Mouse (Mus musculus) lung, postnatal 36 days (tissue): ENCODE measurements around the gene Mylk2.
A peak's percentile ranks its signal among the peaks of the same experiment; 100 is the strongest.

Source experiments
- DNase-seq: peaks from one replicate; pipeline ENCODE4 v3.0.0; 2022; ENCODE audit warnings: mixed read lengths

The Mylk2 gene

DNA sequence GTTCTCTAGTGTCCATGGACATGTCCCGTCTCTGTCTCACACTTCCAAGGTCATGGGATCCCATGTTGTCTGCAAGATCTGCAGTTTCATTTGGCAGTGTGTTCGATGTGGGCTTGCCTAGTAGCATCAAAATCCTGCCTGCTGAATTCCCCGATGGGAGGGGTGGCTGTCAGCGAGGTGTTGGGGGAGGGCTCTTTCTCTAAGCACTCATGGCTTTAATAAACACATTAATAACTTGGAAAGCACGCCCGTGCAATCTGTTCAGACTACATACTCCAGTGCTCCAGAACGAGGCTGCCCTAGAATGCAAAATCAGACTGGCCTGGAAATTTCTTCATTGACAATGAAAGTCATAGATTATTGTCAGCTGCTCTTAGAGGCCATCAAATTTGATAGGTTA, 35.9 kb downstream of the Mylk2 start:
- DNase-seq = peak; percentile 42

DNA sequence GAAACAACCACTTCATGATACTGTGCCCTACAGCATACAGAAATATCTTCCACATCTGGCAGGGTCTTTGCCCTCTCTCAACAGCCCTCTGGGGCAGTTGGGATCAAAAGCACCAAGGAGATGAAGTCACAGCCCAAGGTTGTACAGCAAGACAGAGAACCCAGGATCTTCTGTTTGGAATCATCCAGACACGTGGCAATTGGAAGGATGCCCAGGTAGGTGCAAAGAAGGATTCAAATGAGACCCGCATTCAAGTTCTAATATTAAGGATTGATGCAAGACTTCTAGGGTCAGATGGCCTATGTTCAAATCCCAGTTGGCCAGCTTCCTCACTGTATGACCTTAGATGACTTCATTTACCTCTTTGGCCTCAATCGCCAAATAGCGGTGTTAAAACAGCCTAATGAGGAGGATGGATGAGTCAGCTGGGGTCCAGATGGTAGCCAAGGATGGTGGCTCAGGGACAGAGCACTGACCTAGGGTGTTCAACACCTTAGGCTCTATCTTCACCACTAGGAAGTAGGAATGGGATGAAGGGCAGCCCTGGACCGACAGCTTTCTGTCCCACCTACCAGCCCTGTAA, 37.4 kb downstream of the Mylk2 start:
- DNase-seq = no peak

DNA sequence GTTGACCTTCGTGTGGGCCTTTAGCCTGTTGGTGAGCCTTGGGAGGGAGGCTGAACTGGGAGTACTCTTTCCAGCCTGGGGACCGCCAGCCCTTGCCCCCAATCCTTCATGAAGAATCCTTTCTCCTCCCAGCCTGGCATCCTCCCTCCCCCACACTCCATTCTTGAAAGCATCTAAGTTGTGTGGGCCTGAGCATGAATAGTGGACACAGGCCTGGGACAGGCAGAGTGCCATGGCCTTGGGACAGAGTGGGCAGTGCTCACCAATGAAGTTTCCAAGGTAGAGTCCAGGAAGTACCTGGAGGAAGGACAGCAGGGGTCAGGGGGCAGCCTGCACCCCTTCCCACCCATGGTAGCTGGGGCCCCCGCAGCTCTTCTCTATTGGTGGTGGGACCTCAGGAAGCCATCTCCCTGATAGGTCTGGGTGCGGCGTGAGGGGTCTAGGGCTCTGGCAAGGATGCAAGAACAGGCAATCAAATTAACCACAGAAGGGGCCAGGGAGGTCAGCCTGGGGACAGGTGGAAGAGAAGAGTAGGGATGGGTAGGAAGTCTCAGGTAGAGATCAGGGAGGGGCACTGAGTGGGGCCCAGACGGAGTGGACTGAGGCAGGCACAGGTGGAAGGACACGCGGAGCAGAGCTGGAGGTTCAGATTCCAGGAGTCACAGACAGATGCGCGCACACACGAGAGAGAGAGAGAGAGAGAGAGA, 39.4 kb downstream of the Mylk2 start:
- DNase-seq = no peak

DNA sequence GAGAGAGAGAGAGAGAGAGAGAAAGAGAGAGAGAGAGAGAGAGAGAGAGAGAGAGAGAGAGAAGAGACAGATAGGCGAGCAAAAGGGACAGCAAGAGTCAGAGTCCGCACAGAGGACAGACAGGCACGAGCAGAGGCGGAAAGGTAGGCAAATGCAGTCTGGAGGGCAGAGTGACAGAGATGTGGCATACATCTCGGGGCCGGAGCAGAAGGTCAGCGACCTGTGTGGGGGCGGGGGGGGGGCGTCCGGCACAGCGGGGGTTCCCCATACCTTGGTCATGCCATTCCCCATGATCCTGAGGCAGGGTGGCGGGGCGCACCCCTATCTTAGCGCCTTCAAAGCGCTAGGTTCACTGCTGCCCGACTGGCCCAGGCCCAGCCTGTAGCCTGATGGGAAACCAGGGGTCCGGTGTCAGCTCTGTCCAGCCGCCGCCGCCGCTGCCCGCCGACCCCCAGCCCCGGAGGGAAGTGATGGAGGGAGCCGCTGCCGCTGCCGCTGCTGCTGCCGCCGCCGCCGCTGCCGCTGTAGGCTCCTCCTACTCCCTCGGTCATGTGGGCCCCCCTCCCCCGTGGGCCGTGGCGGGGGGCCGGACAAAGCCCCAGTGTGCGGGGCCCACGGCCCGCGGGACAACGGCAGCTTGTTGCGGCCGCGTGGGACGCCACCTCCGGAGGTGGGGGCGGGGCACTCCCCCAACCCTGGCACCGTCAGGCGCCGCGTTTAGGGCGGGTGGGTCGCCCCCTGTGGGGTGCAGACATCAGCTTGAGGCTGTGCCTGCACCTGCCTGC, 40.1 kb downstream of the Mylk2 start, which contains the start of gene Dusp15:
Dusp15 (minus strand) TSS at position 634 of the 785 bp plus-strand sequence.
- DNase-seq = no peak

DNA sequence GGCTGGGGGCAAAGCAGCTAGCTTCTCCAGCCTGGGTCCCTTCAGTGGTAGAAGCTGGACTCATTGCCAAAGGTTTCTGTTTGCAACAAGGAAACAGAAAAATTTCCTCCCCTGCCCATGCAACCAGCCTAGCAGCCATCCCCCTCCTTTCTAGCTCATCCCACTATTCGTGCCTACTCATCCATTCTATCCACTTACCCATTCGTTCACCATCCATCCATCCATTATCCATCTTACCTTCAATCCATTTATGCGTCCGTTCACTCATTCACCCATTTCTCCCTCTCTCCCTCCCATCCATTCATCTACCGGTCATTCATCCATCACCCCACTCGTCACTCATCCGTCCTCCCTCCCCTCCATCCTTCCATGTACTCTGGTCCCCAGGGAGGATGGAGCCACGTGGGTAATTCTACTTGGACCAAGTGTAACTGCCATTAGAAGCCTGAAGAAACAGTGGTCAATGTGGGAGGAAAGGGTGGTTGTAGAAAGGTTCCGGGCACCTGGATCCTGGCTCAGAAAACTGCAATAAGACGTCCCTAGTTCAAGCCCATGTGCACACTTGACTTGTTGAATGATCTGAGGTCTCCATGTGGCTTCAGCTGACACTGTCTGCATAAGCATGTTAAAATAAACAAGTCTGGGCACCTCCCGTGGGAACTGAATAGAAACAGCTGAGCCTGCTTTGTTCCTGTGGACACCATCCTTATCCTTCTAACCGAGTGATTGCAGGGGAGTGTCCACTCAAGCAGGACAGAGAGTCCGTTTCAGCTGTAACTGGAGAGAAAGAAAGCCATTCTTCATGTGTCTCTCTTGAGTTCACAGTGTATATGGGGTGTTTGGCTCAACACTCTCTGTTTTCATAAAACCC, 40.9 kb downstream of the Mylk2 start:
- no peak for DNase-seq

DNA sequence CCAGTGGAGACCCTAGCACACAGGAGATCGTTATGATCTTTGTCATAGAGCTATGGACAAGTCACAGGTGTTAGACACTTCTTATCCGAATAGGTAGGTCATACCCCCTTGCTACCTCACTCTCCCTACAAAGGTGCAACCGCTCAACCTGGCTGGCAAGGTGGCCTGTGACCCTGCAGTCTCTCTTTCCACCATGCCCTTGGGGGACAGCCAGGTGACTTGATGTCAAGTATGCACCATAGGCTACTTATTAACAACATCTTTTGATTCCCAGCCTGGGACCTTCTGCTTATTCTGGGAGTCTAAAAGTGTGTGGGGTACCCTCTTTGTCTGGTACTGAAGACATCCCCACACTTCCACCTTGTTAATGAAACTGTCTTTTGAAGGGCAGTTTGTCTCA, 47.0 kb downstream of the Mylk2 start:
- DNase-seq = no peak

DNA sequence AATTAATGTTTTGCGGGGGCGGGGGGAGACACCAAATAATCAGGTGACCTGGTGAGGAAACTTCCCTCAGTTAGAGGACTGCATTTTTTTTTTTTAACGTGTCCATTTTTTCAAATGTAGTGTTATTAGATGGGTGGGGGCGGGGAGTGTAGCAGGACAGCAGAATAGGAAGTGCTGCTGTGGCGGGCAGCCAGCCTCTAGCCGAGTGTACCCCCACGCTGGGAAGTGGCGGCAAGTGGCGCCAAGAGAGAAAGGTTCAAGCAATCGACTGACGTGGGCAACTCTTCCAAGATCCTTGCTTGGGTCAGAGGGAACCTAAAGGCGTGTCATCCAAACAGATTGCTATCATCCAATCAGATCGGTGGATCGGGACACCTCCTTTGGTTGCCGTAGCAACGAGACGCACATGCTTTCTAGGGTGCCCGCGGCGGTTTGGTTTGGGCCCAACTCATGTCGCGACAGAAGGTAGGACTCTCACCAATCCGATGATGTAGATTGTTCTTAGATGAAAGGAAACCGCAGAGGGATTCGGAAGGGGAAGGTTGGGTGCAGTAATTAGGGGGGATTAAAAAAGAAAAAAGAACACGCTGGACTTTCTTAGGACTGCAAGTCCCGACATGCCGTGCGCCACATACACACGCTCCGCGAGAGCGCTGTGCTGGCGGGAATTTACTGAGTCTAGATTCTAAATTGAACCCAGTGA, 51.1 kb downstream of the Mylk2 start, which contains the start of gene Ttll9:
Ttll9 (plus strand) TSS at position 395 of the 703 bp plus-strand sequence.
- peak; percentile 84 for DNase-seq

DNA sequence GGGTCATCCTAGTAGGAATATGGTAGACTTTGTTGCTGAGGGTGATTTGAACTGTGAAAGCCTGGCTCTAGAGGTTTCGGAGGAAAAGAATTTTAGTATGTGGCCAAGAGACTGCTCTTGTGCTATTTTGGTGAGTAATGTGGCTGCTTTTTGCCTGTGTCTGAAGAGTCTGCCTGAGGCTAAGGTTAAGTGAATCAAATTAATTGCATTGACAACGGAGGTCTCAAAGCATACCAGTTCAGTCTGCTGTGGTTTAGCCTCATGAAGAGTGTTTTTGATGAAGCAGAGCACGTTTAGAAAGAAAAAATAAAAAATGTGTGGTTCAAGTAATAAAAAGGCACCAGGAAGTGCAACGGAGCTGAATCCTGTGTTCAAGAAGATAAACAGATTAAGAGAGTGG, 54.4 kb downstream of the Mylk2 start:
- no peak for DNase-seq
